Mouse (Mus musculus): ENCODE results near the gene Lgals9.

Lgals9 gene

DNA sequence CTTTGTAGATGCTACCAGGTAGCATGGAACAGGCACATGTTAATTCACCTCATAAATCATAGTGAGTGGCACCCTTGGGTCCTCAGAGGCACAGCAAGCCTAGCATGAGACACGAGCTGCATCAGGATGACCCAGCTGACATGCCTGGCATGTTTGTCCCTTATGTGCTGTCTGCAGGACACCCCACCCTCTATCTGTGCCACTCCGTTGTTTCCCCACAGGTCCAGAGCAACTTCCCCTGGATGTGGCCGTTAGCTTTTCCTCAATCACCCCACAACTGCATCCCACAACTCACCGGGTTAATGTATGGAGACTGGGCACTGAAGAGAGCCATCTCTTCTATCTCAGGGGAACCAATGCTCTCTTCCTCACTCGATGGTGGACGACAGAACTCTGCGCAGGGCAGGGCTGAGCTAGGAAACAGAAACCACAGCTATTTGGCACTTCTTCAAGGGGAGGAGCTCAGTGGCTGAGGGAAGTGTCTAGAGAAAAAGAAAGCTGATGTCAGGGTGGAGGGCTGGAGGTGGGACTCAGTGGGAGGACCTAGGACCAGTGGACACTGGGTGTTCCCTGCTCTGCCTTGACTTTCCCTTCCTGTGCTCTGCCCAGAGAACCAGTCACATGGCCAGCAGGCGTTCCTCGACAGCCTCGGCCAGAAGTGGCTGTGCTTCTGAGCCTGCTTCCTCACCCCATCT is at the start of gene Lgals9:
TSS of gene Lgals9 (minus strand) at position 464 of the 695 bp plus-strand sequence.
- DNase-seq (ENCODE audit: low spot score in 2 of 2): peak; percentile 42 to 53

DNA sequence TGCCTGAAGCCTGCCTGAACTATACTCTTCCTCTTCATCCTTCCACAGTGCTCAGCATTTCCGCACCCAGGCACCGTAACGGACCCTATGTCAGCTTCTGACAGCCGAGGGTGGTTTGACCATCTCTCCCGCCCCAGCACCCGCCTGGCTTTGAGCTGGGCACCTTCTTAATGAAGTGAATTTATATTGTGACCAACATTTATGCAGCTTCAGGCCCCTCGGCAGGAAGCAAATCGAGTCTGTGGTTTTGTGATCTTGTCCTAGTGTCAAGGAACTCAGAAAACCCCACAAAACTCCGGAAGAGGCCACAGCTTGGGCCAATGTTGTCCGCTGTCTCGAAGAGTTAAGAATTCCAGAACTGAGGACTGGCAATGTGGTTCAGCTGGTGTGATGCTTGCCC is 48.9 kb upstream of the Lgals9 start:
- DNase-seq (ENCODE audit: low spot score in 2 of 2): no peak

DNA sequence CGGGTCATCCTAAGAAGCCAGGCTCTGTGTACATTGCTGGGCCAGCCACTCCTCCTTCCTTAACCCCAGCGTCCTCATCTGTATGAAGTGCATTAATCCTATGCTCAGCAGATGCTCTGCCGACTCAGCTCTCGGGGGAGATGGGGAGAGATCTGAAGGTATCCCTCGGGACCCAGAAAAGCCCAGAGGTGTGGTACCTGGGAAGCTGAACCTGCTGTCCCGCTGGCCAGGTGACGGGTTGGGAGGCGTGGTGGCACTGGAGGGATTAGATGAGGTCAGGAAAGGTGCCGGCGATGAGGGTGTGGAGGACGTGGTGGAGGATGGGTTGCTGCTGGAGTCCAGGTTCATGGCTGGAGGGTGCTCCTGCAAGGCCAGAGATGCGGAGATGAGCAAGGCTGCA is 48.3 kb upstream of the Lgals9 start:
- no peak for DNase-seq (ENCODE audit: low spot score in 2 of 2)

DNA sequence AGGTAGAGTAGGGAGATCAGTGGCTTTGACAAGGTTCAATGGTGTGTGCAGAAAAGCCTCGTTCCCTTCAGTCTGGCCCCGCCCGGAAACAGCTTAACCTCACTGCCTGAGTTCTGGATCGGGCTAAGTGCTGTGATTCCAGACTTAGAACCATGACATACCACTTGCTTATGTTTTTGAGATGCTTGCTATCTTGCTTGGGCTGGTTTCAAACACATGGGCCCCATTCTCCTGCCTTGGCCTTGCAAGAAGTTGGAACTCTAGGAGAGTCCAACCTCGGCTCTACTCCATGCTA is 46.7 kb upstream of the Lgals9 start:
- no peak for DNase-seq (ENCODE audit: low spot score in 2 of 2)

DNA sequence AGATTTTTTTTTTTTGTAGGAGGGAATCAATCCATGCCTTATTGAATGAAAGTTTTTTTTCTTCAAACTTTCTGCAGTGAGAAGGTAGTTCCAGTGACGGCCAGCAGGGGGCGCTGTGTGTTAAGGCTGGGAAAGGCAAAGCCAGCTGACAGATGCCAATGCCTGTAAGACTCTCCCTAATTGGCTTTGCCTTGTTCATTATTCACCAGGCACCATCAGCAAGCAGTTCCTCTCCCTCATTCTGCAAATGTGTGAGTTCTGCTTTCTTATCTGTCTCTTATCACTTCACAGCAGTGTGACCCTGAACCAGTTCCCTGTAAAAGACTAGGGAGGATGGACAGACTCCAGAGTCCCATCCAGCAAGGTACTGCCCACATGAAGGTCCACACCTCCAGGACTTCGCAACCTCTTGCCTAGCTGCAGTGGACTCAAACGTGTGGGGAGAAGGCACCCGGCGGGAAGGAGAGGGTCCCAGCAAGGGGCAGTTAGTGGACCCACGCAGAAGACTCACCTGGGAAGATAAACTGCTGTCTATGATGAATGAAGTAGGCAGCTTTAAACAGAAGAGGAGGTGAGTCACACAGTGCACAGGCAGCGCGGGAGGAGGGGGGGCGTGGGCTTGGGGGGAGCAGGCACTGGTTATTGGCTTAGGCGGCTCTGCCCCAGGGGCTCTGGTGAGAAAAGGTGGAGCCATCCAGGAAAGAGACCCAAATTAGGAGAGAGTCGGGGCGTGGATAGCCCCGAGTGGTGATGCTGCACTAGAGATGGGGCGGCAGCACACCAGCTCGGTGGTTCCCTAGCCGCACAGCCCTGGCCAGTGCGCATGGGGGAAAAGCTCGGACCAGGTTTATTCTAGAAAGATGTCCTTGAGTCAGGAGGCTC is 46.1 kb upstream of the Lgals9 start:
- peak; percentile 84 to 93 for DNase-seq (ENCODE audit: low spot score in 2 of 2)

DNA sequence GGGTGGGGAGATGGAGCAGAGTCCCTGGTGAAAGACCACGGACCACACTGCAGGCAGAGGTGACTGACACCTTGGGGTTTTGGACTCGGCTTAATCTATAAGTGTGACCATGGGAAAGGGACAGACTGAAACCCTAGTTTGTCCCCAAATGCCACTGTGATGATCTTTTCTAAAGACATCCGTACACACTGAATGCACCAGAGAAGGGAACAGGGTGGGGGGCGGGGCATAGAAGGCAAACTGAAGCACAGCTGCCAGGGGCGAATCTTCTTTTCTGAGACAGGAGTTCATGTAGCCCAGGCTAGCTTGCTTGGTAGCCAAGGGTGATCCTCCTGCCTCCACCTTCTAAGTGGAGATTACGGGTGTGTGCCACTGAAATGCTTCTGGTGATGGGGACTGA is 39.0 kb upstream of the Lgals9 start:
- no peak for DNase-seq (ENCODE audit: low spot score in 2 of 2)

DNA sequence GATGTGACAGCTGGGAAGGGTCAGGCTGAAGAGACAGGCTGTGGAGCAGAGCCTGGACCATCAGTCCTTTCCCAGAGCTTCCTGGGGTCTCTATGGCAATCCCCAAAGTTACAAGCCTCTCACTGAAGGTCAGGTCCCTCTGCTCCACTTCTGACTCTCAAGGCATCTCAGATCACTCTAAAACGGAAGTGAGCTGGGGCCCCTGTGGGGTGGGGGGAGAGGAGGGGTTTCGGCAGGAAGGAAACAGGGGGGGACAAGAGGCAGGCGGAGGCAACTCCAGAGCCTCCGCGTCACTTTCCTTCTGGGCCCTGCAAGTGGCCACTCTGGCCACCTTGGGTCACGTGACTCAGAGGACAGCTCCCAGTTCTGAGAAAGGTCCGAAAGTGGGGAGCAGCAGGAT is 38.6 kb upstream of the Lgals9 start:
- no peak for DNase-seq (ENCODE audit: low spot score in 2 of 2)

DNA sequence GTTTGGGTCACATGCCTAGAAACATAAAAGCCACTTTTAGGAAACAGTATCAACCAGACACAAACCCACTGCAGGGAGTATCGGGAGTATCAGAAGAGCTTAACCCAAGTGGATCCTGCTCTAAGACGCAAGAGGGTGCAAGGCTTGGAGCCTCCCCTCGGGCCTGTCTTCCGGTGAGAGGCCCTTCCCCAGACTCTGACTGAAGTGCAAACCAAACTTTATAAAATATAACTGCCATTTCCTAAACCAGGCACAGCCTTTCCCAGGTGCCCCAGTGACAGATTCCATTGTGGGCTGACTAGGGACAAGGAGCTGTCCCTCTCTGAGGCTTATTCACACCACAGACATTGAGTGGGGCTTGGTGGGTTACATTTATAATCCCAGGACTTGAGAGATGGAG is 38.1 kb upstream of the Lgals9 start:
- DNase-seq (ENCODE audit: low spot score in 2 of 2): no peak

DNA sequence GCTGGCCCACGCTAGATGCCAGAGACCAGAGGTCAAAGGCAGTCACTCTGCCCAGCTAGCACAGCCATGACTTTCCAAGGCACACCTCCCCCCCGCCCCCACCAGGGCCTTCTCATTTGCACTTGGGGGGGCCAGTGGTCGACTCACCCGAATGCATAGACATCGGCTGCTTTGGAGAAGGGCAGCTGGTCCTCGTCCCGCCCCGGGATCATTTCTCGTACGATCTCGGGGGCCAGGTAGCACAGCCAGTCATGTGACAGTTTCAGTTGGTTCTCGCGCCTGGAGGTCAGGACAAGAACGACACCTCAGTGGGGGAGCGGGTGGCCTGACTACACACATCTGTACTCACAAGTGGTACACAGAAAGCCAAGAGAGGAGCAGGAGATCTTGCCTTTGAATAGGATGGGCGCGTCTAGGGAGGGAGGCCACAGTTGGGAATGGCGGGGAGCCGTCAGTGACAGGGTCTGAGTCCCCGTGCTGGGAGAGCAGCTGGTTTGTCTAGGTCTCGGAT is 35.8 kb upstream of the Lgals9 start:
- no peak for DNase-seq (ENCODE audit: low spot score in 2 of 2)

DNA sequence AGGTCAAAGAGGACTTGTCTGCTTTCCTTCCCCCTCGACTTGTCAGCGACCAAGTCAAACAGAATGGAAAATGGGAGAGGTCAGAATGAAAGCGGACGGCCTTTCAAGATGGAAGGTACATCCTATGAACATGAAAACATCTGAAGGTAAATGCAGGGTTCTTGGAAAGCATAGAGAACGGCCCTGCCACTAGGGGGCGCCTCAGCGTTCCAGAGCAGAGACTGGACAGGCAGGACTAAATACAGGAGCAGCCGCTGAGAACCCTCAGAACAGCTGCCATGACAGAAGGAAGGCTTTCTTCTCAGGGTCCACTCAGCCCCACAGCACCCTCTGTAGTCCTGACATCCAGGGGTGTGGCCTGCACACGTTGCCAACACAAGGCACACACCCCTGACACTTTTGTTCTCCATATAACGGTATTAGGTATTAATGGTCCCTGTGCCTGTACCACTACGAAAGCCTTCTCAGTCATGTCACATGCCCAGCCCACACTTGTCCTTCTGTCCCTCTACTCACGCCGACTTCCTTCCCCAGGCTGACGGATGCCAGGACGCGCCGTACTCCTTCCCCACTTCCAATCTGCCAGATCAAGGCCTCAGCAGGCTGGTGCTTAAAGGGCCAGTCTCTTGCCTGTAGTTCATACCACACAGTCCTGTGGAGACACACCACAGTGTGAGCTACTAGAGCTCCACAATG is 35.2 kb upstream of the Lgals9 start:
- DNase-seq (ENCODE audit: low spot score in 2 of 2): no peak

DNA sequence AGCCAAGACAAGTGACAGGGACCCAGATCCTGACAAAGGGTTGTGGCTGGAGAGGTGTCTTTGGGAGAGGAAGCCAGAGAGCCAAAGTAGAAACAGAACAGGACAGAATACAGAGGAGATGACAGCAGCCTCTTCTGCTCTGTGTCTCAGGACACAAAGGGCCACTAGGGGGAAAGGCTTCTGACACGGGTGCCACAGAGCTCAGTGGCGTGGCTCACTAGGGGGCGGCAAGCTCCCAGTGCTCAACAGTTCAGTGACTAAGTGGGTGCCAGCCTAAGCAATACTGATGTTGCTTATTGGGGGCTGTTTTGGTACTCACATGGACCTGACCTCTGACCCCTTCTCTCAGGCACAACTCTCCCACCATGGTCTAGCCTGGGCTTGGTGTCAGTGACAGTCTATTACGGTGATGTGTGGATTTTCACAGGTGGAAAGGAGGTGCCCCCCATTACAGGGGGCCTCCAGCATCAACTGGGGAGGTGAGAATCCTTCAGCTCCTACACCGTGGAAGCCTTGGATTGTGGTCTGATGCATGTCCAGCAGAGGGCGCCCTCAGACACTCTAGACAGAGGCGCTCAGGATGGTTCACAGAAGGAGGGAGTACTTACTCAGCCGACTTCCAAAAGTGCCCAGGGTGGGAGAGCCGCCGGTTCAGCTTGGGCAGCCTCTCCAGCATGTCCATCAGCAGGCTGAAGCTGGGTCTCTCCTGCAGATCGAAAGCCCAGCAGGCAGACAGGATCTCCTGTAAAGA is 34.4 kb upstream of the Lgals9 start:
- peak; percentile 61 to 76 for DNase-seq (ENCODE audit: low spot score in 2 of 2)

DNA sequence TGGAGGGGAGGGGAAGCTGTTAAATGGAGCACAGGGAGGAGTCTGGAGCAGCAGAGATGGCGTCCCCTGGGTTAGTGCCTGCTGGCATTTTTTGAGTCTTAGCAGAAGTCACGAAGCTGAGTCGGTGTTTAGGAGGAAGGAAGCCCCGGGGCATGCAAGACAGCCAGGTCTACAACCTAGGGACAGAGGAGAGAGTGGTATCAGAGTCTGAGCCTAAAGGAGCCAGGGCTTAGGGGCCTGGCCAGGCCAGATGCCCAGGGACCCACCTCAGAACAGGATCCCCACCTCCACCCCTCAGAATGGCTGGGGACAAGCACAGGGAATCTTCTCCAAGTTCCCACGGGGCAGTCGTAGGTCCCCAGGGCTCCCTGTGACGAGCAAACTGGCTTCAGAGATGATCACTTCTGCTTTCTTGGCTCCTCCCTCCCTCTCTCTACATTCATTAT is 32.4 kb upstream of the Lgals9 start:
- DNase-seq (ENCODE audit: low spot score in 2 of 2): peak in 1 of 2 experiments; percentile 21

DNA sequence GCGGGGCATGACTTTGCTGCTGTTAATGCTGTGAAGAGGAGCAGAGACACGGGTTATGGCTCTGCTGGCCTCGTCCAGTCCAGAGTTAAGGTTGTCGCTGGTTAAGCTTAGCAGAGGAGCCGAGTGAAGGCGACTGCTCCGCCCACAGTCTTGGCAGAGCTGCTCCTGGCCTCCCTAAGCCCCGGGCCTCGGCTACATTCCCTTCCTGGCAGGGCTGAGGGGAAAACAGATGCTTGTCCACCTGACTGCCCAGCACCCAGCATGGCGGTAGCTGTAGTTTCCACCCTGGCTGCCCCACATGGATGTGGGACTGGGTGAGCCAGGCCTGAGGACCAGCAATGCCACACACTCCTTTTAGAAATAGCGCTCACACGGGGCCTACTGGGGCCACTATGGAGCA is 31.5 kb upstream of the Lgals9 start:
- DNase-seq (ENCODE audit: low spot score in 2 of 2): peak in 1 of 2 experiments; percentile 18

DNA sequence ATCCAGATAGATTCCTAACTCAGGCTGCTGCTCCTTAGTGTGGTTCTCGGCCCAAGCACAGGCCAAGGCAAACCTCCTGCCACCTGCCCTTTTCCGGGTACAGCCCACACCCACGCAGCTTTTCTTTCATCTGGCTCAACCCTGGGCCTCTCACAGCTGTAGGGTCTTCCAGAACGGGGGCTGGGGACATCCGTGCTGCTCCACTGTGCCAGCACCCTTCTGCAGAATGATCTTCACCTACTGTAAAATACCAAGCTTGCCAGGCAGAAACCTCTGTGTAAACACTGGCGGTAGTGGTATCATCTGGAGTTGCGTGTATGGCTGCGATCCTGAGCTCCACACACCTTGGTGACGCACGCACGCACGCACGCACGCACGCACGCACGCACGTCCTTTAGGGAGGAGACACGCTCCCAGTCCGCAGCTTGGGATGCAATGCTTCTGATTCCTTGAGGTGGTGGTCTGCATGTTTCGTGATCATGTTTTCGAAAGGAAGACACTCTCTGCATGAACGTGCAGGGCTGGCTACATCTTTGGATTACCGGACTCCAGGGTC is 31.0 kb upstream of the Lgals9 start:
- no peak for DNase-seq (ENCODE audit: low spot score in 2 of 2)

DNA sequence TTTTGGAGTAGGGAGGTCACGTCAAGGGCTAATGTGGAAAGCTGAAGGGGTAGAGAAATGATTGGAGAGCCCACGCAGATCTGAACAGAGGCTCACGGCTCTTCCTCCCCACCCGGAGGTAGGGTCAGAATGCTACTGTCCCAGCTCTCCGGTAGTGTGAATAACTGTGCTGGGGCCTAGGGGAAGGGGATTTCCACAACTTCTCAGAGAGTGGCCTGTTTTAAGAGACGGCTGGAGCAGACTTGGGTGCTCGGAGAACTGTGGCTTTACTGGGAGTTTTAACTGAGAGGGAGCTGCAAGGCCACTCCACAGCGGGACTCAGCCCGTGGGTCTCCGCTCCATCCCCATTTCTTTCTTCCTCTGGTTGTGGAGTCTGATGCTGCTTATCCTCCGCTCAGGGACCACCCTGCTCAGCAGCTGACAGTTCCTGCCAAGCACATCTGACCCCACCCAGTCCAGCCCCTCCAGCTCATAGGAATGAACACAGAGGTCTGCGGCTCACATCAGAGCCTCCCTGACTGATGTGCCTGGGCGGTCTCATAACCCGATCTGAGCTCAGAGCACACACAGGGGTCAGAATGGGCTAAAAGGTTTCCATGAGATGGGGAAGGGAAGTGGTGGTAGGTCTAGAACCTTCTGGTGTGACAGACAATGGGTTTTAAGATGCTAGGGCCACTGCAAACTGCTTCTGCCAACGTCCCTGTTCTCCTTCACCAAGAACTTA is 30.0 kb upstream of the Lgals9 start:
- no peak for DNase-seq (ENCODE audit: low spot score in 2 of 2)

DNA sequence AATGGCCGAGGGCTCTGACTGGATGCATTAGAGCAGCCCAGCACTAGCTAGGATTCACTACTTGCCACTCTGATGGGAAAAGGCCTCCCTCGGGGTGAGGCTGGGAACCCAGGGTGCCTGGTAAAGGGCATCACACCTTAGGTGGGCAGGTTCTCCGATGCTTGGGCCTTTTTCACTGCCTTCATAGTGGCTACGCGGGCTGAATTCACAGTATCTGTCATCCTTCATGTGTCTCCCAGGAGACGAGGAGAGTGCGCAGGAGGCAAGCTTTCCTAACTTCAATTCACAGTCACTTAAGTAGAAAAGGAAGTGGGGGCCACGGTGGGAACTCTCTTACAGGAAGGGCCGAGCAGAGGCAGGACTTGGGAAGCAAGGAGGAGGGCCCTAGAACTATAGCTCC is 29.1 kb upstream of the Lgals9 start:
- DNase-seq (ENCODE audit: low spot score in 2 of 2): no peak

DNA sequence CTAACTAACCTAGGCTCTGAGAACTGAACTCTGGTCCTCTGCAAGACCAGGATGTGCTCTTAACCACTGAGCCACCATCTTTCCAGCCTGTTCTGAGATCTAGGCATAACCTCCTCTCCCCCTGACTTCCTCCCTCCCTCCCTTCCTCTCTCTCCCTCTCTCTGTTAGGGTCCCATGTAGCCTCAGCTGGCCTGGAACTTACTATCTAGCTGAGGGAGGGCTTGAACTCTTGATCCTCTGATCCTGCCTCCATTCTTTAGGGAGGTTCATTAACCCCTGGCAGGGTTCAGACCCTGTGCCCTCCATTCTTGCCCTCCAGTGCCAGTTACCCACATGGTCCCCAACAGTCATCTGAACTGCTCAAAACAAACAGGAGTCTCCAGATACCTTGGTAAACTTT is 28.3 kb upstream of the Lgals9 start:
- no peak for DNase-seq (ENCODE audit: low spot score in 2 of 2)

DNA sequence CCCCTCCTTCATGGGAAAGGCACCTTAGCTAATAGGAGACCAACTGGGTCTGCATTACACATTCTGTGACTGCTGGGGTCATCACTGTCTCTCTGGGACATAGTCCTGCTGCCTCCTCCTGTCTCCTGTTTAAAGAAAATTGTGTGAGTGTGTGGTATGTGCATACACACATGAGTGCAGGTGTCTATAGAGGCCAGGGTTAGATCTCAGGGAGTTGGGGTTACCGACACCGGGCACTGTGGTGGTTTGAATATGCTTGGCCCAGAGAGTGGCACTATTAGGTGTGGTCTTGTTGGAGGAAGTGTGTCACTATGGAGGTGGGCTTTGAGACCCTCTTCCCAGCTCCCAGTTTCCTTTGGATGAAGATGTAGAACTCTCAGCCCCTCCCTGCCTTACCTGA is 27.8 kb upstream of the Lgals9 start:
- peak in 1 of 2 experiments; percentile 10 for DNase-seq (ENCODE audit: low spot score in 2 of 2)

DNA sequence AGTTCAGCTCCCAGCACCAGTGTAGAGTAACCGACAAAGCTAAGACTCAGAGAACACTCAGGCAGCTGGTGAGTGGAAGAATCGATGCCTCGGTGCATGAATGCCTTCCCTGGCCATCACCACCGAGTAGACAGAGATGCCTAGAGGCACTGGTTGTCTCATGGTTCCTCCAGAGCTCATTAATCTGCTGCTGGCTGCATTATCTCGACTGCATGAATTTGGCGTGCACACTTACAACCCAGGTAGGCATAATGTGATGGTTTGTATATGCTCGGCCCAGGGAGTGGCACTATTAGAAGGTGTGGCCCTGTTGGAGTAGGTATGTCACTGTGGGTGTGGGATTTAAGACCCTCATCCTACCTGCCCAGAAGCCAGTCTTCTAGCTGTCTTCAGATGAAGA is 24.1 kb upstream of the Lgals9 start:
- peak in 1 of 2 experiments; percentile 6 for DNase-seq (ENCODE audit: low spot score in 2 of 2)

DNA sequence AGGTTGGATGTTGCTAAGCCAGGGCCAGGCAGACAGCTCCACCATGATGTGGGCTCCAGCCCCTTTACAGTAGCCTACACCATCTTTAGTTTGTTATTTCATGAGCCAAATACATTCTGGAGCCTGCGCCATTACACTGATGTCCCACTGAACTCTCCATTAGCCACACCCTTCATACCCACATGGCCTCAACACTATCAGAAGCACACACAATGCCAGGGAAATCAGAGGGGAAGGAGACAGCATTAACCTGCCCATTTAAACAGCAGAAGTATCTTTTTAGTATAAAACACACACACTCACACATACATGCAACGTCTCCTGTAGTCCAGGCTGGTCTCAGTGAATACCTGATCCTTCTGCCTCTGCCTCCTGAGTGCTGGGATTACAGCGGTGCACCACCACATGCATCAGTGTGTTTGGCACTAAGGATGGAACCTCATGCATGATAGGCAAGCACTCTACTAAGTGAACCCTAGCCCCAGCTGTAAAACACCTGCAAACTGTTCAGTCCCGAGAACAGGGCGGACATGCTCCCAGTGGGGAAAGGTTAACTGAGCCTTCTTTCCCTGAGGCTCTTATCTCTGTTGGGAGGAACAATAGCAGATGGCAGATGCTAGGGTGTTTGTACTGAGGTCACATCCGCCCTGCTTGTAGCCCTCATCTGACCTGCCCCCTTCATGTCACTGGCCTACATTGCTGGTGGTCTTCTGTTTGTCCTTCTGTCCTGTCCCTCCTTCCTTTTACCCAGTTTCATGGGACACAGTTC is 23.4 kb upstream of the Lgals9 start:
- no peak for DNase-seq (ENCODE audit: low spot score in 2 of 2)
